Mouse (Mus musculus) liver, adult 2 months (tissue): ENCODE measurements around the gene Gdi1. TPM values are rescaled to one million over a fixed set of nuclear protein-coding genes. Genes with fewer than 3 reads are reported as not detected.

Source experiments
- DNase-seq: peaks from one replicate; pipeline ENCODE4 v3.0.0-alpha.2; 2011; ENCODE audit warnings: low read depth, low spot score; ENCODE audit errors: extremely low read depth
- H3K27ac ChIP-seq: fragments of 200-500 bp; replicated peaks from 2 replicates; pipeline ENCODE4 v1.5.1; 2012; ENCODE audit warnings: low read depth, mild to moderate bottlenecking, control low read depth, inconsistent platforms, low read length; ENCODE audit not compliant: insufficient read depth
- H3K27me3 ChIP-seq: fragments of 200-500 bp; 2 replicates; pipeline ENCODE4 v1.6.1; 2012; ENCODE audit warnings: mild to moderate bottlenecking, moderate library complexity, low read length, inconsistent platforms; ENCODE audit not compliant: control insufficient read depth, insufficient read depth
- H3K36me3 ChIP-seq: fragments of 200-500 bp; 2 replicates; pipeline ENCODE4 v1.6.1; 2012; ENCODE audit warnings: low read length, inconsistent platforms; ENCODE audit not compliant: control insufficient read depth, insufficient read depth
- H3K4me1 ChIP-seq: fragments of 200-500 bp; 2 replicates; pipeline ENCODE4 v1.6.1; 2011; ENCODE audit warnings: low read length; ENCODE audit not compliant: control insufficient read depth, insufficient read depth
- H3K4me3 ChIP-seq: fragments of 200-500 bp; 2 replicates; pipeline ENCODE4 v1.5.1; 2011; ENCODE audit warnings: low read depth, mild to moderate bottlenecking, control low read depth, low read length, moderate library complexity; ENCODE audit not compliant: insufficient read depth
- H3K79me2 ChIP-seq: fragments of 200-500 bp; 2 replicates; pipeline ENCODE4 v1.6.1; 2012; ENCODE audit warnings: inconsistent platforms, mild to moderate bottlenecking, low read length, moderate library complexity; ENCODE audit not compliant: control insufficient read depth, insufficient read depth
- H3K9ac ChIP-seq: fragments of 200-500 bp; 2 replicates; pipeline ENCODE4 v1.6.1; 2012; ENCODE audit warnings: low read depth, mild to moderate bottlenecking, control low read depth, inconsistent platforms, low read length
- CTCF ChIP-seq: fragments of 200-500 bp; IDR thresholded peaks from 2 replicates; pipeline ENCODE4 v1.5.1; 2011; ENCODE audit warnings: low read depth, low read length, control low read depth
- POLR2A ChIP-seq: fragments of 200-500 bp; IDR thresholded peaks from 2 replicates; pipeline ENCODE4 v1.6.1; 2011; ENCODE audit warnings: low read length, control low read depth; ENCODE audit not compliant: insufficient read depth; ENCODE audit errors: extremely low read depth
- WGBS: fragments of 180-500 bp; shearing (Covaris S2); methylation state at CpG from one replicate; pipeline ENCODE4 v1.1.7; 2018; 5-methylcytosine and 5-hydroxymethylcytosine counted together
- polyA plus RNA-seq: library from polyadenylated mRNA; depleted of rRNA; stranded (reverse); fragments of >200 nt; gene quantifications from 2 replicates; pipeline ENCODE4 v1.2.3, GENCODE M21; 2012
- total RNA-seq: library from RNA; depleted of rRNA; stranded (reverse); fragments of >200 nt; gene quantifications from 2 replicates; pipeline ENCODE4 v1.2.3, GENCODE M21; 2014

Gene Gdi1
- total and polyA plus RNA-seq, 2 experiments: 54.7 to 72.5 TPM

DNA sequence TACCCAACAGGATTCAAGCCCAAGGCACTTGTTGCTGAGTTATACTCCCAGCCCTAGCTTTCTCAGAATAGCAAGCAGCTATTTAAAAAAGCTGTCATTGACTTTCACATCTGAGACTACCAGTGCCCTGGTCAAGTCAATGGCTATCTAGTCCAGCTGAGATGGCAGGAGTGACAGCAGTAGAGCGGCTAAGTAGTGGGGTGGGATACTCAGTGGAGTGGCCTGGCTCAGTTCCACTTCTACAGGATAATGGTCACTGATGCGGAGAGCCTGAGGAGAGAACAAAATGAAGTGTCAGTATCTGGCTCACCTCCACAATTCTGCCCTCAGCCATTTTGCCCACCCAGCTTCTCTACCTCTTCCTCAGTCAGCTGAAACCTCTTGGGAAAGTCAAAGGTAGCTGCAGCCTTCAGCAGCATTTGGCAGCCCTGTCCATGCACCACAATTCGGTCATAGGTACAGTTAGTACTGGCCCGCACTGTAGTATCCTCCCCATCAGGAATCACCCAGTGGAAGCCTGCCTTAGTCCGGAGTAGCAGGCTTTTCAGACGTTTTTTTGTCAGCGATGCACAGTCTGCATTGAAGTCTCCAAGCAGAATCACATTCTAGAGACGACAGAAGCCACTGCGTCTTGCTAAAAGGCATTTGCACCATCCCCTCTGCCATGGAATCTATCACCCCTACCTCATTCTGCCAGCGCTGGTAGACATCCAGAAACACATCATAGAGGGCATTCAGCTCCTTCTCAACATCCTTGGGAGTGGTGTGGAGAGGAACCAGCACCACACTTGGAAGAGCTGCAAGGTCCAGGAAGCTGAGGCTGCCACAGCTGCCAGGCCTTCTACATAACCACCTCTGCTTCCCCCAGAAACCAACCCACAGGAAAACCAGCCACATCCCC is 31.1 kb upstream of the Gdi1 start:
- Histone ChIP-seq H3K4me3 (no peak overlapping the region), H3K4me1 (peaks cover 3% of the 10 kb centered on the region; the same call in 1 of the 2 replicates), H3K27me3 (no peaks in the 10 kb centered on the region), H3K36me3 (peaks cover 14% of the 10 kb centered on the region), H3K9ac (no peak overlapping the region), H3K79me2 (no peaks in the 10 kb centered on the region), H3K27ac (0 out of 2 replicates have a peak overlapping the region, but pooled peaks have one; percentile 27)
- WGBS: 31% methylated on average over 10 of the region's 10 CpGs
- TF ChIP-seq POLR2A (no peak), CTCF (no peak)
- DNase-seq: no peak

DNA sequence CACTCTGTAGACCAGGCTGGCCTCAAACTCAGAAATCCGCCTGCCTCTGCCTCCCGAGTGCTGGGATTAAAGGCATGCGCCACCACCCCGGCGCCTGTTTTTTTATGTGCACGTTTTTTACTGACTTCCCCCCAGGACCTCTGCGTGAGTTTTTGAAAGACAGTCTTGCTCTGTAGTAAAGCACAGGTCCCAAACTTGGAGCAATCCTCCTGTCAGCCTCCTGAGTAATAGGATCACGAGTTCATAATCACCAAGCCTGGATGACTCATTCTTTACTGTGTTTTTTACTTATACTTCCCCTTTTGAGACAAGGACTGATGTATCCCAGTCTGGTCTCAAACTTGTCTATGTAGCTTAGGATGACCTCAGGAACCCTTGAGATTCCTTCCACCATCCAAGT is 26.9 kb upstream of the Gdi1 start:
- Histone ChIP-seq H3K36me3 (peaks cover 3% of the 10 kb centered on the region; the same call in 1 of the 2 replicates), H3K79me2 (no peaks in the 10 kb centered on the region), H3K4me3 (no peak overlapping the region), H3K27me3 (no peaks in the 10 kb centered on the region), H3K27ac (no peak overlapping the region), H3K4me1 (peaks cover 1% of the 10 kb centered on the region; the same call in 1 of the 2 replicates), H3K9ac (no peak overlapping the region)
- 83% methylated on average over 8 of the region's 8 CpGs for WGBS
- DNase-seq: no peak
- TF ChIP-seq POLR2A: no peak
- TF ChIP-seq CTCF: no peak

DNA sequence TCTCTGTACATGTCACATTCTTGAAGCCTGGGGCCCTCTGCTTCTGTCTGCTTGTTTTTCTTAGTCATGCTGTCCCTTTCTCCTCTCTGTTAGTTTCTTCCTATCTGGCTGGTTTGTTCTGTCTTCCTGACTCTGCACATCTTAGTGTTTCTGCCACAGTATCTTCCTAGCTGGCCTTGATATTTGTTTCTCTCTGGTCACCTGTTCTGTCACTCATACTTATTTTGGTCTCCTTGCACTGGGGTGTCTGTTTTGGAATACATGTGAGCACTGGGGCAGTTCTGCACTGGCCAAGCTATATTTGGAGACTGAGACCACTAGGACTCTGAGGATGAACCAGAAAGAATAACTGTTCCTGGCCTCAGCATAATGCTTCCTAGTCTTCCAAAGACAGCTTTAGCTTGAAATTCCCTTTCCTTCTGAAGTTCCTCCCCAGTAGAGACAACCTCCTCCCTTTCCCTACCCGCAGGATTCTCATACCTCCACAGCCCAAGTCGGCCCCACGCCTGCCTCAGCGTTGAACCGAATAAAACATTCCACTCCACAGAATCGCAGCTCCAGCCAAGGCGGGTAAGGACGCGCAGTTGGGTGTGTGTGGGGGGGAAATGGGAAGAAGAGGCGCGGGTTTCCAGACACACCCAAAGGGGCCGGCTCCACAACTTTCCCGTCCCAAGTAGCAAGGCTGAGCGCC is 23.6 kb upstream of the Gdi1 start:
- H3K4me1 ChIP-seq: peaks cover 6% of the 10 kb centered on the region; the same call in 1 of the 2 replicates
- WGBS: under 1% methylated on average over 13 of the region's 14 CpGs
- no peaks in the 10 kb centered on the region for H3K27me3 ChIP-seq
- H3K79me2 ChIP-seq: peaks cover 3% of the 10 kb centered on the region; the same call in 1 of the 2 replicates
- peak overlapping the region; percentile 67 for H3K4me3 ChIP-seq
- peak overlapping the region; percentile 52 for H3K27ac ChIP-seq
- no peaks in the 10 kb centered on the region for H3K36me3 ChIP-seq
- no peak for DNase-seq
- TF ChIP-seq CTCF (no peak), POLR2A (no peak)
- H3K9ac ChIP-seq: peak overlapping the region; percentile 59

DNA sequence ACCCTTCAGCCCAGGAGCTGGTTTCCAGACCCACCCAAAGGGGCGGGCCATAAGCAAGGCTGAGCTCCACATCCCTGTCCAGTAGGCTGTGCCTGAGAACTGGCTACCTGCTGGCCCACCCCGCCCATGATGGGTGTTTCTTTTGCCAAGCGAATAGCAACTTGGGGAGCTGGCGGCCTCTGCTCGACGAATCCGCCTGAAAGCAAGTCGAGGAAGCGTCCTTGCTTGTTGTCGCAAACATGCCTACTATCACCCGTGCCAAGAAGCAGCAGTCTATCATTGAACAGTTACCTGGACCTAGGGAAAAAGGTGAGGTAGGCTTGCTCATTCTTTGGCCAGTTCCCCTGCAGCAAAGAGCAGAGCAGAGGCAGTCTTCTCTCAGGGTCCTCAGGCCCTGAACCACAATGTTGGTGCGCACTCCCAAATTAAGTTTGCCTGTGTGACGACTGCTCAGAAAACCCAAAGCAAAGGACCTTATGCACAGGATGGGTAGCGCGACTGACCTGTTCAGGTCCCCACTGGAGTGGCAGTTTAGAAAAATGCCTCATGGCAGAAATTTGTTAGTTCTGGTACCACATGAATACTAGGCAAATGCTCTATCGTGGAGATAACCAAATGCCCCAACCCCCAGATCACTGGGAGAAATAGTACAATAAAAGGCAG is 22.9 kb upstream of the Gdi1 start, which contains the start of the genes Taz and Dnase1l1:
Gene Taz (plus strand): TSS at position 181 of the 663 bp plus-strand sequence.
Gene Dnase1l1 (minus strand): TSS at position 606 of the 663 bp plus-strand sequence.
- peak; percentile 34; the same call in 1 of the 2 replicates for TF ChIP-seq POLR2A
- TF ChIP-seq CTCF: no peak
- Histone ChIP-seq H3K36me3 (no peaks in the 10 kb centered on the region), H3K27ac (peak within 1 kb of the TSS; percentile 92), H3K79me2 (peaks cover 3% of the 10 kb centered on the region; the same call in 1 of the 2 replicates), H3K4me1 (peaks cover 6% of the 10 kb centered on the region; the same call in 1 of the 2 replicates), H3K9ac (peak within 1 kb of the TSS; percentile 91), H3K27me3 (no peaks in the 10 kb centered on the region), H3K4me3 (peak within 1 kb of the TSS; percentile 67)
- under 1% methylated on average over 16 of the region's 16 CpGs for WGBS
- DNase-seq: peak; percentile 88

DNA sequence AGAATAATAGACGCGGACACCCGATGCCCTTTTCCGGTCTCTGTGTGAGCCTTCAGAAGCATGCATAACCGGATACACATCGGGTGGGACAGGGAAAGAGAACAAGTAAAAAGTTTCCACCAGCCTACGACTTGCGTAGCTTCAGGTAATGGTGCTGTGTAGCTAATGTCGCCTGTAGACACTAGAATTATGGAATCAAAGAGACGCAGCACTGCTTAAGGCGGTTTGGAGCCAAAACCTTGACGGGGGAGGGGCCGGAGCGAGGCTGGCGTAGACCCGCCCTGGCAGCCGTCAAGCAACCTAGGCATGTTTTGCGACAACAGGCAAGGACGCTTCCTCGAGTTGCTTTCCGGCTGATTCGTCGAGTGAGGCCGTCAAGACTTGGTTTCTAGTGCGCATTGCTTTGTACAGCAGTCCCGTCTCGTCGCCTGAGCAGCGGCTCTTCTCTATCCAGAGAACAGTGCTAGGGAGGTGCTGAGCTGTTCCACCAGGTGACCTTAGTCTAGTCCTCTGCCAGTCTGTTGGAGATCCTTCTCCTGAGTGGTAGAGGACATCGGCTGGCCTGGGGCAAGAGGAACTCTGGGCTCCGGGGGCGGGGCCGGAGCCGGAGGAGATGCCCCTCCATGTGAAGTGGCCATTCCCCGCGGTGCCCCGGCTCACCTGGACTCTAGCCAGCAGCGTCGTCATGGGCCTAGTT is 22.3 kb upstream of the Gdi1 start:
- Histone ChIP-seq H3K9ac (peak overlapping the region; percentile 91), H3K4me1 (peaks cover 6% of the 10 kb centered on the region; the same call in 1 of the 2 replicates), H3K4me3 (peak overlapping the region; percentile 67), H3K27me3 (no peaks in the 10 kb centered on the region), H3K27ac (peak overlapping the region; percentile 92), H3K79me2 (peaks cover 3% of the 10 kb centered on the region; the same call in 1 of the 2 replicates), H3K36me3 (no peaks in the 10 kb centered on the region)
- TF ChIP-seq POLR2A (peak; percentile 51; the same call in 1 of the 2 replicates), CTCF (no peak)
- peak; percentile 80 for DNase-seq
- WGBS: 0% methylated on average over 39 of the region's 39 CpGs
